Mouse (Mus musculus) heart, adult 18-20 months (tissue): Measurements from ENCODE around the gene Pdpk1. TPM values are rescaled to one million over a fixed set of nuclear protein-coding genes. Genes with fewer than 3 reads are reported as not detected.
"Not testable (repeated sequence)": the region's sequence is repeated elsewhere in the genome, so short reads cannot be mapped to it uniquely, and the experiment has no call there.

Experiments
- DNase-seq, 2 experiments: peaks; one replicate each; pipeline ENCODE4 v3.0.0; 2021 to 2022; ENCODE audit warnings: mixed read lengths in 1 of 2
- total RNA-seq, 2 experiments: library from RNA; stranded (reverse); gene quantifications; 2 replicates each; pipeline ENCODE4 v1.2.3; 2021

The Pdpk1 gene
- total RNA-seq, 2 experiments from 2014 or later, result 39.7 to 41.1 TPM

DNA sequence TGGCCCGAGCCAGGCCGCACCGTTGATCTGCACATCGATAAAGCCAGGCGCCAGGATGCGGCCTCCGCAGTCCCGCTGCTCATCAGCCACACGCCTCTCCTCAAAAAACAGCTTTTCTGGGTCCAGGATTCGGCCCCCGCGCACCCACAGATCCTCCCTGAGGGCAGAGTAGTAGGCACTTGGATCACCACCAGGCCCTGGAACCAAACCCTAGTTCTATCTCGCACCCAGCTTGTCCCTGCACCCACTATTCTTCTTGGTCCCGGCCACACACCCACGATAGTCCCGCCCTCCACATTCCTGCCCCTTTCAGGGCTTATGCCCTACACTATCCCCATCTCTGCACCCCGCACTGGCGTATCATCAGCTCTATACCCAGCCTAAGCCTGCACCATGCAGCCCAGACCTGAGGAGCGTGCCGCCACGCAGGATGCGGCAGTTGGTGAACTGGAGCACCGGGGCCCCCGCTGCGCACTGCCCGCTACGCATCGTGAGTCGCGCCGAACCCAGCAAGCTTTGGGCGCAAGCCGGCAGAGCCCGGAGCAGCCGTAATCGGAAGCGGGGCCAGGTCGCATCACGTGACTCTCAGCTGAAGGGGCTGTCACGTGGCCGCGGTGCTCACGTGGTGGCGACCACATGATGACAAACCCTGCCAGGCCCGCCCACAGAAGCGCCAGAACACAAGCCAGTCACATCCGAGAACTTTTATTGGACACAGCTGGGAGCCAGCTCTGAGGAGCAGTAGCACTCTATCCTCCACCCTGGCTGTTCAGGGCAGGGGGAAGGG is 12.6 kb upstream of the Pdpk1 start, which contains the start of gene Amdhd2:
Amdhd2 (minus strand) TSS at position 591 of the 787 bp plus-strand sequence.
- peak; percentile 96 to 97 for DNase-seq

DNA sequence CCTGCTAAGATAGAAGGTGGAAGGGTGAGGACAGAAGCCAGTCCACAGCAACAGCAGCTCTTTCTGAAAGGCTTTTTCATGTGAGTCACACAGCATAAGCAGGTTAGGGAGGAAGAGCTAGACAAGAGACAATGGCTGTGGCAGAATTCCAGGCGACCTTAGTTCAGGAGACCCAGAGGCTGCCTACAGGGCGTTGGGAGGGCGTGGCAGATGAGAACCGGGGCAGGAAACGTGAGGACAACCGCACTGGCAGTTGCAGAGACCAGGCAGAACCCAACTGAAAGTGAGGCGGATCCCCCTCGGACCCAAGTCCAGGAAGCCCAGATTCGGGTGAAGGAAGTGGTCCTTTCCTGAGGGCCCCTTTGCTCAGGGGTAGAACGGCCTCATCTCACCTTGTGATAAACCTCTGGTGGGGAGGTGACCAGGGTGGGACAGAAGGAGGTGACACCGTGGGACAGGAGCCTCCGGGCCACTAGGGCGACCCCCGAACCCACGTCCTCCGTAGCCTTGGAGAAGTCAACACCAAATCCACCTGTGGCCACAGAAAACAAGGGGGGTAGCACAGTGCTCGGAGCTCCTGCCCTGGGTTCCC is 12.0 kb upstream of the Pdpk1 start:
- peak; percentile 36 to 57 for DNase-seq

DNA sequence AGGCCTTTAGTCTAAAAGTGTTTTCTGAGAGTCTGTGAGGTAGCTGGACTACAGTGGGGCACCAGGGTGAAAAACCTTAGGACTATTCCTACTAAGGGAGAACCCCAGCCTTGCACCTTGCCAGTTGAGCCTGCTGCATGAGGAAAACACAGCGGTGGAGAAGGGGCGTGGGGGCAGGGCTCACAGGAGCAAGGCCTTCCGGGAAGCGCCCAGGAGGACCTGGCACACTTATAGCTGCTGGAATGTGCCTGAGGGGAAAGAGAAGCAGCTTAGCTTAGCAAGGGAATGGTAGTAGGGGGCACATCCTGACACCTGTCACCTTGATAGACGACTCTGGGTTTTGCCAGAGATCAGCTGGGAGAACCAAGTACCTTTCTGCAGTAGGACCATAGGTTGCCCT is 10.7 kb upstream of the Pdpk1 start:
- no peak for DNase-seq

DNA sequence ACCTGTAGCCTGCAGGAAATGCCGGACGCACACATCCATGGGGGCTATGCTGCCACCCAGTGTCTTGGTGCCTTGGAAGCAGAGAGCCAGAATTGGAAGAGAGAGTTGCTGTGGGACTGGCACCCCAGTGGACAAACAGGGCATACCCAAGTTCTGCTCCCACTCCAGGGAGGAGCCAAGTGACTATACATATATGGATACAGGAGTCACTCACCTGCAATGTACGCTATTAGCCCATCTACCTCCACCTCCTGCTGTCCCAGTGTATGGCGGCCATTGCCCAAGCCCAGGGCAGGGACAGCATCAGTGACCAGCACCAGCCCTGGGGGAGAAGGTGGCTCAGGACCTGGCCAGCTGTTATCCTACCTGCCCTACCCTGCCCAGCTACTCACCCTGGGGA is 6.8 kb upstream of the Pdpk1 start:
- no peak for DNase-seq

DNA sequence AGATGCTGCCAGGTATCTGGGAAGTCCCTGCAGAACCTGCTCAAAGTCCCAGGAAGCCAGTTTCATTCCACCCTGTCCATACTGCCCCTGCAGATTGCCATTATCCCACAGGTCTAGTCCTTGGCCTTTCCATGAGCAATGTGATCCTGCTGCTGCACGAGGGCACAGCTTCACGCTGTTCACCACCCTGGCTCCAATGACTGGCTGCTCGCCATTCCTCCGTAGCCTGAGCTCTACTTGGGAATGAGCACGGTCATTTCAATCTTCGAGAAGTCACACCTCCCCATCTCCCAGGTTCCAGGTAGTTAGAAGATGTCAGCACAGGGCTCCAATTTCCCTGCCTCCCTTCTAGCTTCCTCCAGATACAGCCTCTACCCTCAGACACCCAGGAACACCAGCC is 6.4 kb upstream of the Pdpk1 start:
- DNase-seq, result no peak

DNA sequence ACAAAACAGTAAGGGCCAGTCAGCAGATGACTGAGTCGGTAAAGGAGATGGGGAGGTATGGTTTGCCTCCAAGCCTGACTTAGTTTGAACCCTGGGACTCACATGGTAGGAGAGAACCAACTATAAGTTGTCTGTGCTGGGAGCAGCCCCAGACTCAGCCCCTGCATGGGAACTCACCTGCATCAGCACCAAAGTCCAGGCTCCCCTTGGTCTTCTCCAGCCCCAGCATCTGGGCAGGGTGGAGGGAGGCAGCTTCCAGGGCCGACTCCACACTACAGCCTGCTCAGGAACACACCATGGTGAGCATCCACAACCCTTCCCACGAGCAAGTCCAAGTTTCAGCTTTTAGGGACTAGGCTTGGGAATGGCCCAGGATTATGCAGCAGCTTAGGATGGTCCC is 5.7 kb upstream of the Pdpk1 start:
- DNase-seq, result no peak

DNA sequence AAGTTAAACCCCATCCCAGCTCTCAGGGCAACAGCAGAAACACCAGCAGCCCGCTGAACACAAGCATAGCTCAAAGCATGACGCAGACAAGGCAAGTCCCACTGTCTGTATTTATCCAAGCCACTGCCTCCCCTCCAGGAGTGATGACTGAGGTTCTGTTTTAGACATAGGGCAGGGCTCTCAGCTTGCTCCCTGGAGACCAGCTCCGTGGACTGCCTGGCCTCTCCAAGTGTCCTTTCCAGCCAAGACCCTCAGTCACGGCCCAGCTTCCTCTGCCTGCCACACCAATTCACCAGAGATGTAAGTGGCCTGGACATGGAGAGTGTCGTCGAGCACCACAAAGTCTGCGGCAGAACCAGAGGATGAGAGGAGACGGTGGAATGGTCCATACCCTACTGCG is 5.0 kb upstream of the Pdpk1 start:
- DNase-seq, result no peak

DNA sequence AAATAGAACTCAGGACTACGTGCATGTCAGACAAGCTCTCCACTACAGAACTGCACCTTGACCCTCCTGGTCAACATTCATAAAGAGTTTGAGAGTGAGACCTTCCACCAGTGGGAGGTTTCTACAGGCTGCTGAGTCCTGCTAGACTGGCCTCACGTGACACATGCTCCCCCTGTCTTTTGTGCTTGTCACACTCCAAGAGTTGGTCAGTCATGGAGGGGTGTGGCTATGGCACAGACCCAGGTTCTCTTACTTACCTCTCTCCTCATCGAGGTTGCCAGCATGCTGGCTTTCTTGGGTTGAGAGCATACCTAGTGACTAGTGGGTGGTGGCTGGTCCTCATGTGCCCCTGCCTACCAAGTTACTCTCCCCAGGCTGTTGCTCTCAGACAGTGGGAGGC is 3.7 kb upstream of the Pdpk1 start:
- DNase-seq, result no peak

DNA sequence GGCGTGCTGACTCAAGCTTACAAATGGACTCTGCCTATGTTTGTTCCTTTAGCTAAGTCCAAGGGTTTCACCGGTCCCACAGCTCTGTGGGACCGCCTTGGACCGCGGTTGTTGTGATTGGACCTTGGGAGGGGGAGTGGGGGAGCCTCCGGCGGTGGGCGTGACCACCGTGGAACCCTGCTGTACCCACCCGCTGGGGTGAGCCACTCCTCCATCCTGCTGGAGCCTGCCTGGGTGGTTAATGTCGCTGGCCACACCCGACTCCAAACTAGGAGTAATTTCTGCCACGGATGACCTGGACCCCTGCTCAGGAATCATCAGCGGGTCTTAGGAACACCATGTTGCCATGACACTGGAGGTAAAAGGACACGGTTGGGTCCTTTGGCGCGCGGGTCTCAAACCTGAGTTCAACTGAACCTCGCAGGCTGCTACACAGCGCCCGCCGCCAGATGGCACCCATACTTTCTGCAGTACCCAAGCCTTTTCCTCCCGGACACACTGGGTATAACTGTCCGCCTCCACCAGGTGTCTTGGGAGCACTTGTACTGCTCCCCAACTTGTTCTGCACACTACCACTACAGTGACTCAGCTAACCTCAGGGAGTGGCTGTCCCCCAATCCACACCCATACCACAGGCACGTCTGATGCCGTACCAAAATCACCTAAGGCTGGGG is 1.3 kb upstream of the Pdpk1 start:
- DNase-seq, result peak; percentile 79 to 85

DNA sequence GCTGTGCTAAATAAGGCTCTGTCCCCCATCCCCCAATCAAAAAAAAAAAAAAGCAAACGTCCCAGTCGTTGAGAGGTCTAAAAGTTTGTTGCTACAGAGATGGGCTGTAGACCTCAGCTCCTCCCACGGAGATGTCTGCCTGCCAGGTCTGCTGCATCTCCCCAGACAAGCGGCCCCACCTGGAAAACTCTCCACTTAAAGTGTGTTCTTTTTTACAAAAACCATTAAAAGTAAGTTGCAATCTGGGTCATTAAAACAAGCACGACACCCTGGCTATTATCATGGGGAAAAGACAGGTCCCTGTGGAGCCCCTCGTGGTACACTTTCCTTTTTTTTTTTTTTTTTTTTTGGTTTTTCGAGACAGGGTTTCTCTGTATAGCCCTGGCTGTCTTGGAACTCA is 658 bp upstream of the Pdpk1 start:
- DNase-seq, result no peak

DNA sequence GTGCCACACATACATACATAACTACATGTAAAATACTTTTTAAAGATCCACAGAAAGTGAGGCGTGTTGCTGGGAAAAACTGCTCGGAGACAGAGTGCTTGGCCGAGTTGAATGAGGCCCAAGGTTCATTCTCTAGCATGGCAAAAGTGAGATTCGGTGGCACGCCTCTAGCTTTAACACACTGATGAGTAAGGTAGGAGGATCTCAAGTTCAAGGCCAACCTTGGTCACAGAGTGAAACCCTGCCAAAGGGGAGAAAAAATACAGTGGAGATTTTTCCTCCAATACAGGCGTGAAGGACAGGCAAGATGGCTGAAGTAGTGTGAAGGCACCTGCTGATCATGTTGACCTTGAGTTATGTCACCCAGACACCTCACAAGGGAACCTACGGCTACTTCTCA is 1.3 kb downstream of the Pdpk1 start:
- no peak for DNase-seq

DNA sequence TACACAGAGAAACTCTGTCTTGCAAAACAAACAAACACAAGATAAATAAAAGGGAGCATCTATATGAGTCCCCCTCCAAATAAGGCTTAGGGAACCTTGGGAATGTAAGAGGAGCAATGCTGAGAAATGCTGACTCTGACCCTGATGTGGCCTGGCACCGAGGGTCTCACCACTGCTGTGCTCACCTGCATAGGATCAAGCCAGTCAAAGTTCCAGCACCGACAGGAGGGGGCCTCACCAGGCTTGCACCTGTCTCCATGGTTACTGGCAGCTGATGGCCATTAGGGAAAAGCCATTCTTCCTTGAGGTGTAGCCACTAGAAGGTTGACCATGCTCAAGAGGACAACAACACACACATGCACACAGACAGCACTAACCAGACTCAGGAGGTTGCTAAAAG is 7.8 kb downstream of the Pdpk1 start:
- no peak for DNase-seq

DNA sequence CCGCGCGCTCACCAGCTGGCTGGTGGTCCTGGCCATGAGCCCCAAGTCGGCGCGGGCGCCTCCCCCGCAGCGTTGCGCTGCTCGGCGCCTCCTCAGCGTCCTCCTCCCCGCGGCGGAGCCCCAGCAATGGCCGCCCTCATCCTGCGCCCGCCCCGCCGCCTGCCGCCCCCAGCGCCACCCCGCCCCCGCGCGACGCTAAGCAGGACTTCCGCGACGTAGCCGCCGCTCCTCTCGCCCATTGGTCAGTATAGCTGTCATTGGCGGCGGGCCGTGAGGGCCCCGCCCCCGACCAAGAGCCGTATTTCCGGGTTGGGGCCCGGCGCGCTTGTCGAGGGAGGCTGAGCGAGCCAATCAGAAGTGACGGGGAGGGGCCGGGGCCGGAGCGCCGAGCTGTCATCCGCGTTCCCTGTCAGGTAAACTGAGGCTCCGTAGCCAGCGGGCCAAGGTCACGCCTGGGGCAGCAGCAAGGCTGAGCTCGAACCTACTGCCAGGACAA is 9.3 kb downstream of the Pdpk1 start:
- peak; percentile 97 to 99 for DNase-seq

DNA sequence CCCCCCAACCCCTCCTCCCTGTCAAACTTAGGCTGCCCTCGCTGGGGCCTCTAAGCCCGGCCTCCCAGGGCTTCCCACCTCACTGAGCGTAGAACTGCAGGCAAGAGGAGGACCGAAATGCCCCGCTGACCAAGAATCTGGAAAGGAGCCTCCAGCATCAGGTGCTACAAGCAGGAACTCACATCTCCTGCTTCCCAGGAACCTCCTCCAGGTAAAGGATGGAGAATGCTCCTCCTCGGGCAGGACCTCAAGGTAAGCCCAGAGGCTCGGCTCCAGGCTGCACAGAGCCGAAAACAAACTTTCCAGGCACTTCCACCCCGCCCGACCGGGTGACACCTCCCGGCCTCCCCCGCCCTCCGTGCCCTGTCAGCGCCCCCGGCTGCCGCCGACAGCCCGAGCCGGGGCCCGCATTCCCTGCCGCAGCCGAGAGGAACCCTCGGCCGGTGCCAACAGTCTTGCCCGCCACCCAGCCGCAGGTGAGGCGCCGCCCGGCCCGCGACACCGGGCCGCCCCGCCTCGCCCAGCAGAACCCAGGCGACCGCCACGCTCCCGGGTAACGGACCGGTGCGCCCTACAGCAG is 9.8 kb downstream of the Pdpk1 start:
- DNase-seq, result no peak

DNA sequence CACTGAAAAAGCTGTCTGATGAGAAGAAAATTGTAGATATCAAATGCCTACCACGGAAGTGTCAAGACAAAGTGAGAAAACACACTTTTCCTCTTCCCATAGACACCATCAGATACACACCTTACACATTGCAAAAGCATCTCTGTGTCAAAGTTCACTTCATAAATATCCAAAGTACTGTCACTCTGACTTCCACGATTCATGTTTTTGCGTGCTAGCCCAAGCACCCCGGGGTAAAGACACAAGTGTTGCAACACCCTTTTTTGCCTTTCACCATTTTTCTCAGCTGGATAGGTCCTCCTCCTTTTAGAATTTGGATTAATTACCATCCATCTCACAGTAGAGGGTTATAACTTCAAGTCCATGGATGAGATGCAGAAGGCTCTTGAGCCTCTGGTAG is 10.8 kb downstream of the Pdpk1 start:
- DNase-seq, result no peak

DNA sequence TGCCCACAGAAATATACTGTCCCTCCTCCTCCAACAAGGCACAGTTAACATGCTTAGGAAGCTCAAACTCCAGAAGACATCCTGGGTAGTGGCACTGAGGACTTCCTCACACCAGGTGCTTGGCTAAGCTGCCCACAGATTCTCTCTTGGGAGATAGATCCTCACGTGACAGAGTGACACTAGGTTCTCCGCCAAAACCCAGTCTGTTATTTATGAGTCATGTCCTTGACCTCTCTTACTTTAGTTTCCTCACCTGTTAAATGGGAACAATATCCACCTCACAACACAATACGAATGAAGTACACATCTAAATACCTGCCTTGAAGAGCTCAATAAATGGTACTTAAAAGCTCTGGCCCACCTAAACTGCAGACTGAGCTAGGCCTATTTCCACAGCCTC is 11.5 kb downstream of the Pdpk1 start:
- no peak for DNase-seq

DNA sequence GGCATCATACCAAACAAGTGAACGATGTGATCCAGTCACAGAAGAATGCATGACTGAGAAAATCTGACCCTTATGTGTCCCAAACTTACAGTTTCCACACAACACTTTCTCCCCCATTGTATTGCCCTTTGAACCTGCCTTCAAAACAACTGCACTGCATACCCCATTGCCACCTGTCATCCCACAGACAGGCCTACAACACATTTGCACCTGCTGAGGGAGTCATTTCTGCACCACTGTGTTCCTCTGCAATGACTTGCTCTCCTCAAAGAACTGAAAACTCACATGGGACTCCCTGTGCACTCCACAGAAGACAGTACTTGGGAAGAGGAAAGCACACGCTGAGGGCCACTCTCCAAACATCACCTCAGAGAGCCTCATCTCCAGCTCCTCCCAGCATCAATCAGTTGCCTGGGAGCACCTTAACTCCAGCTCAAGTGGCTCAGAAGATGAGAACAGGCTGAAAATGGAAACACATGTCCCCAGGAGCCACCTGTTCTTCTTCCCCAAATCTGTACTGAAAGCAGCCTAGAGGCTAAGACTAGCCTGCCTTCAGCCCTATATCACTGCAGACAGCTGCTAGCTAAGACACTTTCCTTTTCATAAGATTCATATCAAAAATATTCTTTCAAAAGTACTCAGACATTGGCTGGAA is 13.4 kb downstream of the Pdpk1 start:
- no peak for DNase-seq

DNA sequence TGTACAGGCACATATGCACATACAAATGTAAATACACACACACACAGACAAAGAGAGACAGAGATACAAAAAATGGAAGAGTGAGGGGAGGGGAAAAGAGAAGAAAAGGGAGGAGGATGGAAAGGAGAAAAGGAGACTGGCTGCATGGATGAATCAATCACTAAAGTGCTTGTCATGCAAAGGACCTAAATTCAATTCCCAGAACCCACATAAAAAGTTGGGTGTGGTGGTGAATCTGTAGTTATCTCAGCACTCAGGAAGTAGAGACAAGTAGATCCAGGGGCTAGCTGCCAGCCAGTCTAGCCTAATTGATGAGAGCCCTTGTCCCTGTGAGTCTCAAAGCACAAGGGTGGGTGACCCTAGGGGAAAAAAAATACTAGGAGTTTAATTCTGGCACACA is 16.7 kb downstream of the Pdpk1 start:
- no peak for DNase-seq

DNA sequence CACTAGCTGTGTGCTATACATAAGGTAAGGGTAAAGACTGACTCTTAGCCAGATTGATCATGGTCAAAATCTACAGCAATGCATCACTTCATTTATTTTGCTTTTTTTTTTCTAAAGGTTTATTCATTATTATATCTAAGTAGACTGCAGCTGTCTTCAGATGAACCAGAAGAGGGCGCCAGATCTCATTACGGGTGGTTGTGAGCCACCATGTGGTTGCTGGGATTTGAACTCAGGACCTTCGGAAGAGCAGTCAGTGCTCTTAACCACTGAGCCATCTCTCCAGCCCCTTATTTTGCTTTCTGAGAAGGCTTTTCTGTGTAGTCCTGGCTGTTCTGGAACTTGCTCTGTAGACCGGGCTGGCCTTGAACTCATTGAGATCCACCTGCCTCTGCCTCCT is 17.8 kb downstream of the Pdpk1 start:
- DNase-seq, result not testable (repeated sequence)

DNA sequence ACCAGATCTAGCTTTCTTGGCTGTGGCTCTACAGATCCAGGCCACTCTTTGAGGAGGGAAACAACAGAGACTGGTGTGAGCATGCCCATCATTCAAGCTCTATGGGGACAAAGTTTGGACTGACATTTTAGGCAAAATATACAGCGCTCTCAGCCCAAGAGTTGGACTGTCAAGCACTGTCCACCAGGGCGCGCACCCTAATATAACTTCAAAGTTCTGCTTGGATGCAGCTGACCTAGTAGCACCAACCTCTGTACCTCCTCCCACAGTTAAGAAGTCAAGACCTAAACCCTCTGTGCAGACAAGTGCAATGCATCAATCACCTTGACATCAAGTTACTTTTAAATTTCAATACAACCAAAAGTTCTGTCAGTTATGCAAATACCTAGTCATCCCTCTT is 19.2 kb downstream of the Pdpk1 start:
- DNase-seq, result no peak

DNA sequence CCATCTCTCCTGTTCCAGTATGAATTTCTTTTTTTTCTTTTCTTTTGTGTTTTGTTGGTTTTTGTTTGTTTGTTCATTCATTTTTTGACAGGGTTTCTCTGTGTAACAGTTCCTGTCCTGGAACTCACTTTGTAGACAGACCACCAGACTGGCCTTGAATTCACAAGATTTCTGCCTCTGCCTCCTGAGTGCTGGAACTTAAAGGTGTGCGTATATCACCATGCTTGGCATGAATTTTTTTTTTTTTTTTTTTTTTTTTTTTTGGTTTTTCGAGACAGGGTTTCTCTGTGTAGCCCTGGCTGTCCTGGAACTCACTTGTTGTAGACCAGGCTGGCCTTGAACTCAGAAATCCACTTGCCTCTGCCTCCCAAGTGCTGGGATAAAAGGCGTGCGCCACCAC is 21.5 kb downstream of the Pdpk1 start:
- not testable (repeated sequence) for DNase-seq

DNA sequence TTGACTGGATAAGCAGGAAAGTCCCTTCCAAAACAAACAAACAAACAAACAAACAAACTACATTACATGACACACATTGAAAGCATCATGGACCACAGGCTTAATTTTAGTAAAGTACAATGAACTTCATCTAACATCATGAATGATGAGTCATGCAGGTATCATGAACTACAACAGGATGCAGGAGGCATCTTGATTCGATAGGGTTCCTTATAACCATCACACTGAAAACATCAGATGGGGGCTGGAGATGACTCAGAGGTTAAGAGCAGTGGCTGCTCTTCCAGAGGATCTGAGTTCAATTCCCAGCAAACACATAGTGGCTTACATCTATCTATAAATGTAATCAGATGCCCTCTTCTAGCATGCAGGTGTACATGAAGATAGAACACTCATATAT is 23.1 kb downstream of the Pdpk1 start:
- no peak for DNase-seq
